Mouse (Mus musculus): ENCODE measurements at regions not wholly inside any gene's neighbourhood (a gene's known extent, or its start where the extent isn't known, plus 50 kb on each side); places are given as distances from the start of the nearest gene placed in this dataset.
A peak's percentile ranks its signal among the peaks of the same experiment; 100 is the strongest.

- no peak for ATAC-seq (ENCODE audit: low FRiP score, low read depth)
- H3K4me3 ChIP-seq, result no peak overlapping the region
- H3K4me2 ChIP-seq (replicated peaks), result no peak overlapping the region
- no peaks in the 10 kb centered on the region for H3K27me3 ChIP-seq
- H3K9ac ChIP-seq (replicated peaks), result no peak overlapping the region
- no peaks in the 10 kb centered on the region for H3K9me3 ChIP-seq
- no peak overlapping the region for H3K27ac ChIP-seq (replicated peaks)
- H3K36me3 ChIP-seq, result no peaks in the 10 kb centered on the region
- 59% methylated on average over 2 of the region's 2 CpGs for WGBS
- peaks cover 9% of the 10 kb centered on the region; the same call in 1 of the 2 replicates for H3K4me1 ChIP-seq
Measured at GRCm38 (mm10) chr10:19412926-19413325, 56.6 kb downstream of the Olig3 start.

GRCm38 (mm10) chr10:19413935-19414334 lies 57.6 kb downstream of the Olig3 start:
- no peak for ATAC-seq (ENCODE audit: low FRiP score, low read depth)
- H3K27ac ChIP-seq (replicated peaks), result no peak overlapping the region
- H3K4me1 ChIP-seq, result peaks cover 9% of the 10 kb centered on the region; the same call in 1 of the 2 replicates
- H3K4me3 ChIP-seq, result no peak overlapping the region
- no peak overlapping the region for H3K9ac ChIP-seq (replicated peaks)
- no peaks in the 10 kb centered on the region for H3K9me3 ChIP-seq
- 58% methylated on average over 5 of the region's 5 CpGs for WGBS
- no peaks in the 10 kb centered on the region for H3K36me3 ChIP-seq
- no peak overlapping the region for H3K4me2 ChIP-seq (replicated peaks)
- H3K27me3 ChIP-seq, result no peaks in the 10 kb centered on the region

- Histone ChIP-seq H3K4me1 (peaks cover 9% of the 10 kb centered on the region; the same call in 1 of the 2 replicates), H3K27me3 (no peaks in the 10 kb centered on the region), H3K9ac (replicated peaks) (no peak overlapping the region), H3K4me3 (no peak overlapping the region), H3K27ac (replicated peaks) (no peak overlapping the region), H3K4me2 (replicated peaks) (no peak overlapping the region), H3K9me3 (0 out of 2 replicates have a peak, but pooled peaks cover 3% of the 10 kb centered on the region), H3K36me3 (no peaks in the 10 kb centered on the region)
- ATAC-seq (ENCODE audit: low FRiP score, low read depth), result no peak
- 60% methylated on average over 5 of the region's 5 CpGs for WGBS
Measured at GRCm38 (mm10) chr10:19414834-19415233, 58.5 kb downstream of the Olig3 start.

GRCm38 (mm10) chr10:19424030-19424429 lies 67.7 kb downstream of the Olig3 start:
- H3K36me3 ChIP-seq, result no peaks in the 10 kb centered on the region
- H3K4me2 ChIP-seq (replicated peaks), result no peak overlapping the region
- H3K4me1 ChIP-seq, result no peaks in the 10 kb centered on the region
- H3K4me3 ChIP-seq, result no peak overlapping the region
- 0 out of 2 replicates have a peak, but pooled peaks cover 3% of the 10 kb centered on the region for H3K9me3 ChIP-seq
- H3K9ac ChIP-seq (replicated peaks), result no peak overlapping the region
- H3K27me3 ChIP-seq, result no peaks in the 10 kb centered on the region
- no peak overlapping the region for H3K27ac ChIP-seq (replicated peaks)
- WGBS, result 48% methylated on average over 1 of the region's 1 CpGs
- ATAC-seq (ENCODE audit: low FRiP score, low read depth), result no peak

GRCm38 (mm10) chr10:19424961-19425360 lies 68.6 kb downstream of the Olig3 start:
- WGBS, result 76% methylated on average over 3 of the region's 3 CpGs
- no peak overlapping the region for H3K9ac ChIP-seq (replicated peaks)
- H3K4me1 ChIP-seq, result no peaks in the 10 kb centered on the region
- H3K4me2 ChIP-seq (replicated peaks), result no peak overlapping the region
- no peak overlapping the region for H3K4me3 ChIP-seq
- H3K9me3 ChIP-seq, result no peaks in the 10 kb centered on the region
- no peaks in the 10 kb centered on the region for H3K27me3 ChIP-seq
- no peak for ATAC-seq (ENCODE audit: low FRiP score, low read depth)
- no peak overlapping the region for H3K27ac ChIP-seq (replicated peaks)
- H3K36me3 ChIP-seq, result no peaks in the 10 kb centered on the region

- Histone ChIP-seq H3K9ac (replicated peaks) (no peak overlapping the region), H3K27me3 (no peaks in the 10 kb centered on the region), H3K27ac (replicated peaks) (no peak overlapping the region), H3K4me2 (replicated peaks) (no peak overlapping the region), H3K9me3 (no peaks in the 10 kb centered on the region), H3K4me1 (no peaks in the 10 kb centered on the region), H3K4me3 (no peak overlapping the region), H3K36me3 (no peaks in the 10 kb centered on the region)
- WGBS, result 85% methylated on average over 3 of the region's 3 CpGs
- ATAC-seq (ENCODE audit: low FRiP score, low read depth), result no peak
Measured at GRCm38 (mm10) chr10:19426835-19427234, 70.5 kb downstream of the Olig3 start.

GRCm38 (mm10) chr10:19432515-19432914 lies 76.2 kb downstream of the Olig3 start:
- no peak overlapping the region for H3K4me3 ChIP-seq
- H3K4me2 ChIP-seq (replicated peaks), result no peak overlapping the region
- ATAC-seq (ENCODE audit: low FRiP score, low read depth), result no peak
- WGBS, result 91% methylated on average over 4 of the region's 4 CpGs
- no peak overlapping the region for H3K27ac ChIP-seq (replicated peaks)
- H3K9ac ChIP-seq (replicated peaks), result no peak overlapping the region
- 0 out of 2 replicates have a peak, but pooled peaks cover 7% of the 10 kb centered on the region for H3K27me3 ChIP-seq
- H3K9me3 ChIP-seq, result no peaks in the 10 kb centered on the region
- no peaks in the 10 kb centered on the region for H3K4me1 ChIP-seq
- H3K36me3 ChIP-seq, result no peaks in the 10 kb centered on the region

GRCm38 (mm10) chr10:19434661-19435060 lies 78.3 kb downstream of the Olig3 start:
- peaks cover 13% of the 10 kb centered on the region; the same call in 1 of the 2 replicates for H3K27me3 ChIP-seq
- H3K9me3 ChIP-seq, result no peaks in the 10 kb centered on the region
- H3K27ac ChIP-seq (replicated peaks), result no peak overlapping the region
- H3K9ac ChIP-seq (replicated peaks), result no peak overlapping the region
- H3K4me2 ChIP-seq (replicated peaks), result no peak overlapping the region
- H3K4me3 ChIP-seq, result no peak overlapping the region
- 89% methylated on average over 6 of the region's 6 CpGs for WGBS
- no peaks in the 10 kb centered on the region for H3K4me1 ChIP-seq
- no peaks in the 10 kb centered on the region for H3K36me3 ChIP-seq
- ATAC-seq (ENCODE audit: low FRiP score, low read depth), result no peak

GRCm38 (mm10) chr10:19441807-19442206 lies 85.5 kb downstream of the Olig3 start:
- 15% methylated on average over 12 of the region's 12 CpGs for WGBS
- H3K4me1 ChIP-seq, result peaks cover 7% of the 10 kb centered on the region
- no peak overlapping the region for H3K9ac ChIP-seq (replicated peaks)
- no peaks in the 10 kb centered on the region for H3K36me3 ChIP-seq
- H3K4me2 ChIP-seq (replicated peaks), result peak overlapping the region; percentile 26; the same call in 1 of the 2 replicates
- no peak overlapping the region for H3K4me3 ChIP-seq
- H3K27ac ChIP-seq (replicated peaks), result no peak overlapping the region
- ATAC-seq (ENCODE audit: low FRiP score, low read depth), result no peak
- H3K27me3 ChIP-seq, result peaks cover 38% of the 10 kb centered on the region
- H3K9me3 ChIP-seq, result no peaks in the 10 kb centered on the region

GRCm38 (mm10) chr10:19443516-19443915 lies 87.2 kb downstream of the Olig3 start:
- H3K27ac ChIP-seq (replicated peaks), result no peak overlapping the region
- peaks cover 7% of the 10 kb centered on the region for H3K4me1 ChIP-seq
- WGBS, result 29% methylated on average over 8 of the region's 8 CpGs
- H3K4me2 ChIP-seq (replicated peaks), result no peak overlapping the region
- no peaks in the 10 kb centered on the region for H3K36me3 ChIP-seq
- H3K9ac ChIP-seq (replicated peaks), result no peak overlapping the region
- ATAC-seq (ENCODE audit: low FRiP score, low read depth), result no peak
- H3K9me3 ChIP-seq, result no peaks in the 10 kb centered on the region
- peaks cover 45% of the 10 kb centered on the region for H3K27me3 ChIP-seq
- H3K4me3 ChIP-seq, result no peak overlapping the region

- no peaks in the 10 kb centered on the region for H3K36me3 ChIP-seq
- H3K4me2 ChIP-seq (replicated peaks), result no peak overlapping the region
- no peak for ATAC-seq (ENCODE audit: low FRiP score, low read depth)
- H3K4me3 ChIP-seq, result no peak overlapping the region
- no peaks in the 10 kb centered on the region for H3K9me3 ChIP-seq
- no peaks in the 10 kb centered on the region for H3K4me1 ChIP-seq
- WGBS, result 32% methylated on average over 12 of the region's 12 CpGs
- H3K27ac ChIP-seq (replicated peaks), result no peak overlapping the region
- H3K27me3 ChIP-seq, result peaks cover 51% of the 10 kb centered on the region
- H3K9ac ChIP-seq (replicated peaks), result no peak overlapping the region
Measured at GRCm38 (mm10) chr10:19448838-19449559, 92.7 kb downstream of the Olig3 start.

- H3K4me2 ChIP-seq (replicated peaks), result peak overlapping the region; percentile 45
- H3K36me3 ChIP-seq, result no peaks in the 10 kb centered on the region
- peaks cover 6% of the 10 kb centered on the region; the same call in 1 of the 2 replicates for H3K4me1 ChIP-seq
- no peak overlapping the region; the same call in 1 of the 2 replicates for H3K9ac ChIP-seq (replicated peaks)
- ATAC-seq (ENCODE audit: low FRiP score, low read depth), result peak; percentile 69
- H3K4me3 ChIP-seq, result 0 out of 2 replicates have a peak overlapping the region, but pooled peaks have one; percentile 22
- H3K27ac ChIP-seq (replicated peaks), result no peak overlapping the region
- no peaks in the 10 kb centered on the region for H3K9me3 ChIP-seq
- WGBS, result 29% methylated on average over 11 of the region's 11 CpGs
- H3K27me3 ChIP-seq, result peaks cover 35% of the 10 kb centered on the region
Measured at GRCm38 (mm10) chr10:19459053-19459452, 102.7 kb downstream of the Olig3 start.
